25 mouse cellular contexts compared by ENCODE assay signal in genomic region chr10:48433287-48433686, GRCm38 (mm10).
DNase-seq lines count a peak whose midpoint lies in the region; ATAC-seq and TF ChIP-seq lines count a peak whose summit lies in the region.
"Had no signal": no experiment of that assay in that cellular context is flagged by ENCODE, and none has a peak within 500 bp of the region (broad histone marks: within the 10 kb centered on the region; RNA-seq: fewer than 3 reads in every experiment).

No protein-coding gene starts in this region.

- no peaks in the 10 kb centered on the region for H3K27me3 ChIP-seq in C2C12 (ENCODE audit: control insufficient read depth, insufficient read depth, insufficient read length)
- no peaks in the 10 kb centered on the region for H3K27me3 ChIP-seq in intestine, postnatal 0 days (replicated peaks; ENCODE audit: control insufficient read depth, insufficient read depth, low read length)
- H3K27me3 ChIP-seq: forebrain, embryonic 13.5 days; heart, embryonic 13.5 days had no signal

- no peaks in the 10 kb centered on the region for H3K79me2 ChIP-seq in C2C12 (ENCODE audit: control insufficient read depth, insufficient read depth)

- H3K27ac ChIP-seq in intestine, postnatal 0 days (ENCODE audit: low read depth, low read length): no peak overlapping the region
- H3K27ac ChIP-seq: forebrain, embryonic 10.5 days; forebrain, embryonic 13.5 days; heart, adult 2 months; heart, embryonic 10.5 days; heart, embryonic 13.5 days; hindbrain, embryonic 14.5 days had no signal

- TF ChIP-seq CTCF in C2C12 (IDR thresholded peaks at IDR 0.05; ENCODE audit: control insufficient read depth, insufficient read depth, insufficient read length): no peak
- no peak for TF ChIP-seq CTCF in intestine, postnatal 0 days (IDR thresholded peaks at IDR 0.05; ENCODE audit: low read depth)

- peak; percentile 64 for DNase-seq in 3T3-L1 (ENCODE audit: low read depth, low spot score)
- peak; percentile 5 for DNase-seq in Muller cell, postnatal 12 days (ENCODE audit: inconsistent ontology term)
- no peak for DNase-seq in kidney, adult 9 months
- DNase-seq in lung, postnatal 4 days: no peak
- DNase-seq: adrenal gland, adult 8-10 months; adrenal gland, postnatal 25 days; cerebellum, adult 18-20 months; cerebellum, adult 9-10 months; cerebellum, postnatal 14 days; gastrocnemius, postnatal 10 days; gastrocnemius, postnatal 36 days; heart, adult 2 months; heart, postnatal 14 days; heart, postnatal 4 days; kidney, adult 11 months had no signal

- H3K4me1 ChIP-seq in intestine, postnatal 0 days (replicated peaks; ENCODE audit: control insufficient read depth, insufficient read depth, low read length): no peaks in the 10 kb centered on the region
- H3K4me1 ChIP-seq: forebrain, embryonic 10.5 days; forebrain, embryonic 13.5 days; heart, embryonic 10.5 days; heart, embryonic 13.5 days had no signal

- no peaks in the 10 kb centered on the region for H3K36me3 ChIP-seq in C2C12 (ENCODE audit: control insufficient read depth, insufficient read depth)
- no peaks in the 10 kb centered on the region for H3K36me3 ChIP-seq in intestine, postnatal 0 days (ENCODE audit: control insufficient read depth, insufficient read depth)
- H3K36me3 ChIP-seq: forebrain, embryonic 10.5 days; heart, embryonic 10.5 days; heart, embryonic 13.5 days had no signal

- H3K9me3 ChIP-seq in intestine, postnatal 0 days (ENCODE audit: control insufficient read depth): no peaks in the 10 kb centered on the region
- H3K9me3 ChIP-seq: forebrain, embryonic 10.5 days; forebrain, embryonic 13.5 days; heart, embryonic 10.5 days; heart, embryonic 13.5 days had no signal

- H3K4me2 ChIP-seq in intestine, postnatal 0 days (replicated peaks; ENCODE audit: low read depth): no peak overlapping the region
- H3K4me2 ChIP-seq: forebrain, embryonic 13.5 days; heart, embryonic 13.5 days; hindbrain, embryonic 14.5 days had no signal

- ATAC-seq in intestine, postnatal 0 days: no peak
- ATAC-seq: activated CD4-positive, CD25-positive, alpha-beta regulatory T cell, adult 4 months; CD4-positive, CD25-positive, alpha-beta regulatory T cell, adult 4 months; forebrain, embryonic 13.5 days; forebrain, embryonic 16.5 days had no signal

- no peak overlapping the region for H3K4me3 ChIP-seq in C2C12 (ENCODE audit: insufficient read depth, poor library complexity, severe bottlenecking)
- no peak overlapping the region for H3K4me3 ChIP-seq in intestine, postnatal 0 days (ENCODE audit: low read depth, low read length)
- H3K4me3 ChIP-seq: forebrain, embryonic 10.5 days; forebrain, embryonic 13.5 days; heart, adult 2 months; heart, embryonic 10.5 days; heart, embryonic 13.5 days had no signal

- H3K79me3 ChIP-seq in C2C12 (ENCODE audit: low read depth): no peaks in the 10 kb centered on the region

- no peak overlapping the region for H3ac ChIP-seq in C2C12 (ENCODE audit: control insufficient read depth, insufficient read length, low read depth)

- H3K9ac ChIP-seq in intestine, postnatal 0 days (ENCODE audit: low read depth, low read length): no peak overlapping the region
- H3K9ac ChIP-seq: forebrain, embryonic 13.5 days; heart, embryonic 13.5 days; hindbrain, embryonic 14.5 days had no signal

TF ChIP-seq in C2C12, 6 proteins besides CTCF, POLR2A, EP300 and RAD21:
- TF ChIP-seq FOSL1 (IDR thresholded peaks at IDR 0.05; ENCODE audit: insufficient read depth, low read length, poor library complexity, severe bottlenecking) (peak; percentile 21), MYOG (IDR thresholded peaks at IDR 0.05; ENCODE audit: control insufficient read depth, extremely low read depth, insufficient read length) (no peak), MYOD1 (IDR thresholded peaks at IDR 0.05; ENCODE audit: control insufficient read depth, insufficient read length, low read depth) (no peak), CEBPB (IDR thresholded peaks at IDR 0.05; ENCODE audit: low read depth) (no peak)

Comparison
In these comparisons a context has a peak if more than half of its experiments do, and no peak if none do; other contexts are left out.
1. DNase-seq: peak in 3T3-L1 (single experiment) and Muller cell, postnatal 12 days (single experiment); none in kidney, adult 9 months (single experiment) and lung, postnatal 4 days (0 of 2).